Mouse (Mus musculus) myocyte (in vitro differentiated cells): ENCODE measurements around the gene Gpr37l1.

Experiments used
- CEBPB ChIP-seq: IDR thresholded peaks from 2 replicates; pipeline ENCODE4 v1.6.1; 2011; ENCODE audit warnings: mild to moderate bottlenecking, moderate library complexity; ENCODE audit not compliant: poor library complexity, insufficient read depth, severe bottlenecking
- MAX ChIP-seq: IDR thresholded peaks from one replicate; pipeline ENCODE4 v1.6.1; 2011; ENCODE audit warnings: low read depth, mild to moderate bottlenecking, control low read depth
- MYOD1 ChIP-seq, 3 experiments: IDR thresholded peaks; one replicate each; pipeline ENCODE4 v1.6.1; 2011; ENCODE audit warnings: control low read depth in 2 of 3, low read depth in 2 of 3, mild to moderate bottlenecking in 2 of 3, moderate library complexity in 1 of 3; ENCODE audit not compliant: insufficient read length in 2 of 3, control insufficient read depth in 1 of 3
- MYOG ChIP-seq, 3 experiments: IDR thresholded peaks; one replicate each; pipeline ENCODE4 v1.6.1; 2011; ENCODE audit warnings: control low read depth in 2 of 3, low read depth in 2 of 3, mild to moderate bottlenecking in 2 of 3; ENCODE audit not compliant: insufficient read length in 2 of 3, control insufficient read depth in 1 of 3, insufficient read depth in 1 of 3
- POLR2A ChIP-seq: IDR thresholded peaks from one replicate; pipeline ENCODE4 v1.6.1; 2011; ENCODE audit warnings: low read depth, mild to moderate bottlenecking, control low read depth, moderate library complexity; ENCODE audit not compliant: insufficient read length
- POLR2AphosphoS2 ChIP-seq: IDR thresholded peaks from one replicate; pipeline ENCODE4 v1.6.1; 2011; ENCODE audit warnings: low read depth, control low read depth; ENCODE audit not compliant: insufficient read length
- SRF ChIP-seq: IDR thresholded peaks from one replicate; pipeline ENCODE4 v1.6.1; 2011; ENCODE audit warnings: low read depth; ENCODE audit not compliant: control insufficient read depth, insufficient read length
- TCF12 ChIP-seq: IDR thresholded peaks from one replicate; pipeline ENCODE4 v1.6.1; 2011; ENCODE audit warnings: mild to moderate bottlenecking, control low read depth; ENCODE audit not compliant: poor library complexity, insufficient read depth, severe bottlenecking
- USF1 ChIP-seq: IDR thresholded peaks from one replicate; pipeline ENCODE4 v1.6.1; 2011; ENCODE audit warnings: low read depth, mild to moderate bottlenecking, control low read depth, moderate library complexity

DNA sequence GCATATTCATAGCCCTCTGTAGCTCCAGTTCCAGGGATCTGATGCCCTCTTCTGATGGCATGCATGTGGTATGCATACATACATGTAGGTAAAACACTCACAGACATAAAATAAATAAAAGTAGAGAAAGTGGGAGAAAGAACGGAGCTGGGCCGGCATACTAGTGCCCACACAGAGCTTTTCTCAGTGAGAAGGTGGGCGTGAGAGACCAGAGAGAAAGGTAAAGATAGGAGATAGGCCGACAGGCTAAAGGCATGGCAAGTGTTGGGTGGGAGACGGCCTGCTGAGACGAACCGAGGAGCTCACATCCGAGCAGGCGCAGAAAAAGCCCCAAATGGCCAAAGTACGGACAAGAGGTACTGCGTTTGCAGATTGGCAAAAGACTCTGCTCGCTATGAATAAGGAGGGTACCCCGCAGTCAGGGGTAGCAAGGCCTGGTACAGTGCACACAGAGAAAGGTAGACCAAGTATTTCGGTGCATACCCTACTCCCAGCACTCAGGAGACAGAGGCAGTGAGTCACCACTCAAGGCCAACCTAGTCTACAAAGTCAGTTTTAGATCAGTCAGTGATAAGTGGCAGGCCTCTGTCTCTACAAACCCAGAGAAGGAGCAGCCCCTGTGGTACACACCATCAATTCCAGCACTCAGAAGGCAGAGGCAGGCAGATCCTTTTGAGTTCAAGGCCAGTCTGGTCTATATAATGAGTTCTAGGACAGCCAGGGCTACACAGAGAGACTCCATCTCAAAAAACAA, 39.3 kb upstream of the Gpr37l1 start:
- no peak for TF ChIP-seq POLR2A
- no peak for TF ChIP-seq TCF12
- TF ChIP-seq POLR2AphosphoS2 = no peak
- TF ChIP-seq MAX = no peak
- no peak for TF ChIP-seq CEBPB
- TF ChIP-seq USF1 = no peak
- no peak for TF ChIP-seq SRF
- no peak for TF ChIP-seq MYOG (IDR thresholded peaks at IDR 0.05; ENCODE audit: control insufficient read depth in 1 of 3, insufficient read depth in 1 of 3, insufficient read length in 2 of 3, low read depth in 2 of 3)
- no peak for TF ChIP-seq MYOD1 (IDR thresholded peaks at IDR 0.05; ENCODE audit: control insufficient read depth in 1 of 3, insufficient read length in 2 of 3, low read depth in 2 of 3)
